Mouse (Mus musculus) heart, adult 2 months (tissue): ENCODE data around the gene Adgrv1. TPM values are rescaled to one million over a fixed set of nuclear protein-coding genes. Genes with fewer than 3 reads are reported as not detected.

Experiments used
- DNase-seq, 2 experiments: peaks; one replicate each; pipeline ENCODE4 v3.0.0; 2021
- H3K27ac ChIP-seq: fragments of 200-600 bp; 2 replicates; pipeline ENCODE4 v1.8.1; 2022
- H3K27me3 ChIP-seq: fragments of 200-500 bp; 2 replicates; pipeline ENCODE4 v1.6.1; 2012; ENCODE audit warnings: mild to moderate bottlenecking, low read length, inconsistent platforms, mixed read lengths; ENCODE audit not compliant: control insufficient read depth, insufficient read depth
- H3K36me3 ChIP-seq: fragments of 200-500 bp; 2 replicates; pipeline ENCODE4 v1.6.1; 2012; ENCODE audit warnings: low read length, inconsistent platforms; ENCODE audit not compliant: control insufficient read depth, insufficient read depth
- H3K4me1 ChIP-seq: fragments of 200-500 bp; 2 replicates; pipeline ENCODE4 v1.6.1; 2011; ENCODE audit warnings: low read length; ENCODE audit not compliant: control insufficient read depth, insufficient read depth
- H3K4me3 ChIP-seq: fragments of 200-600 bp; 2 replicates; pipeline ENCODE4 v1.8.1; 2022
- H3K79me2 ChIP-seq: fragments of 200-500 bp; replicated peaks from 2 replicates; pipeline ENCODE4 v1.6.1; 2012; ENCODE audit warnings: mild to moderate bottlenecking, inconsistent platforms, low read length, moderate library complexity, mixed read lengths; ENCODE audit not compliant: control insufficient read depth, insufficient read depth
- H3K9ac ChIP-seq: fragments of 200-500 bp; 2 replicates; pipeline ENCODE4 v1.6.1; 2012; ENCODE audit warnings: low read depth, mild to moderate bottlenecking, control low read depth, inconsistent platforms, low read length, mixed read lengths
- CTCF ChIP-seq: fragments of 200-600 bp; IDR thresholded peaks from 2 replicates; pipeline ENCODE4 v1.8.1; 2022; ENCODE audit warnings: antibody characterized with exemption, mild to moderate bottlenecking, moderate library complexity
- EP300 ChIP-seq: fragments of 200-500 bp; IDR thresholded peaks from 2 replicates; pipeline ENCODE4 v1.6.1; 2011; ENCODE audit warnings: low read depth, low read length, control low read depth; ENCODE audit not compliant: insufficient read depth
- POLR2A ChIP-seq: fragments of 200-500 bp; IDR thresholded peaks from 2 replicates; pipeline ENCODE4 v1.6.1; 2011; ENCODE audit warnings: mild to moderate bottlenecking, low read depth, low read length, control low read depth; ENCODE audit not compliant: insufficient read depth
- WGBS: fragments of 180-500 bp; shearing (Covaris S2); methylation state at CpG from one replicate; pipeline ENCODE4 v1.1.7; 2018; 5-methylcytosine and 5-hydroxymethylcytosine counted together
- intact Hi-C: fragments of 180-260 bp; cut with DNase I; formaldehyde crosslinking; loops from one replicate; pipeline ENCODE4 v1.15.1; 2025
- polyA plus RNA-seq: library from polyadenylated mRNA; depleted of rRNA; stranded (reverse); fragments of >200 nt; gene quantifications from 2 replicates; pipeline ENCODE4 v1.2.3, GENCODE M21; 2012
- total RNA-seq, 2 experiments: library from RNA; stranded (reverse); gene quantifications; 2 replicates each; pipeline ENCODE4 v1.2.3; 2021

The Adgrv1 gene
- total and polyA plus RNA-seq, 3 experiments: 0.18 to 0.30 TPM; not detected in 1

- Histone ChIP-seq H3K27me3 (no peaks in the 10 kb centered on the region; the same call in 1 of the 2 replicates), H3K79me2 (no peaks in the 10 kb centered on the region), H3K4me1 (no peaks in the 10 kb centered on the region), H3K27ac (no peak overlapping the region), H3K36me3 (no peaks in the 10 kb centered on the region), H3K4me3 (no peak overlapping the region), H3K9ac (no peak overlapping the region)
- TF ChIP-seq POLR2A (no peak), EP300 (no peak), CTCF (no peak)
- no peak for DNase-seq
- intact Hi-C loops: no loop called here
- 79% methylated on average over 9 of the region's 9 CpGs for whole genome bisulfite sequencing
Observed at GRCm38 (mm10) chr13:81596910-81597607, 35.9 kb downstream of the Adgrv1 start.

GRCm38 (mm10) chr13:81578692-81579091, 54.3 kb downstream of the Adgrv1 start:
- Histone ChIP-seq H3K27ac (no peak overlapping the region), H3K27me3 (no peaks in the 10 kb centered on the region), H3K4me3 (no peak overlapping the region), H3K79me2 (no peaks in the 10 kb centered on the region), H3K9ac (no peak overlapping the region), H3K36me3 (no peaks in the 10 kb centered on the region), H3K4me1 (no peaks in the 10 kb centered on the region)
- WGBS: 66% methylated on average over 8 of the region's 8 CpGs
- DNase-seq: no peak
- intact Hi-C loops: no loop called here
- TF ChIP-seq POLR2A (no peak), CTCF (no peak), EP300 (no peak)

GRCm38 (mm10) chr13:81570241-81570821, 62.6 kb downstream of the Adgrv1 start:
- no peak overlapping the region for H3K27ac ChIP-seq
- TF ChIP-seq EP300 (no peak), POLR2A (no peak), CTCF (no peak)
- H3K4me1 ChIP-seq: no peaks in the 10 kb centered on the region
- no peak overlapping the region for H3K4me3 ChIP-seq
- intact Hi-C loops: no loop called here
- no peaks in the 10 kb centered on the region for H3K79me2 ChIP-seq
- peak; percentile 7 to 24 for DNase-seq
- no peaks in the 10 kb centered on the region for H3K36me3 ChIP-seq
- 57% methylated on average over 12 of the region's 12 CpGs for WGBS
- no peaks in the 10 kb centered on the region for H3K27me3 ChIP-seq
- H3K9ac ChIP-seq: no peak overlapping the region

- no peaks in the 10 kb centered on the region for H3K79me2 ChIP-seq
- H3K4me1 ChIP-seq: no peaks in the 10 kb centered on the region
- 82% methylated on average over 1 of the region's 1 CpGs for WGBS
- intact Hi-C loops: no loop called here
- no peak for DNase-seq
- TF ChIP-seq POLR2A: no peak
- TF ChIP-seq EP300: no peak
- TF ChIP-seq CTCF: no peak
- H3K4me3 ChIP-seq: no peak overlapping the region
- no peaks in the 10 kb centered on the region for H3K27me3 ChIP-seq
- no peak overlapping the region for H3K27ac ChIP-seq
- no peaks in the 10 kb centered on the region for H3K36me3 ChIP-seq
- no peak overlapping the region for H3K9ac ChIP-seq
Observed at GRCm38 (mm10) chr13:81550024-81550423, 82.9 kb downstream of the Adgrv1 start.

GRCm38 (mm10) chr13:81534916-81535315, 98.0 kb downstream of the Adgrv1 start:
- 61% methylated on average over 2 of the region's 2 CpGs for WGBS

GRCm38 (mm10) chr13:81526687-81527086, 106.3 kb downstream of the Adgrv1 start:
- no peak overlapping the region for H3K9ac ChIP-seq
- no peak overlapping the region for H3K27ac ChIP-seq
- 36% methylated on average over 4 of the region's 4 CpGs for WGBS
- no peak overlapping the region for H3K4me3 ChIP-seq
- no peaks in the 10 kb centered on the region for H3K4me1 ChIP-seq
- TF ChIP-seq POLR2A (no peak), CTCF (peak; percentile 56)
- no peaks in the 10 kb centered on the region for H3K79me2 ChIP-seq
- intact Hi-C loops: loop anchor here (5.0 kb wide), 1 partner anchor 236 kb away; no protein-coding TSS in a partner anchor
- no peak for DNase-seq
- no peaks in the 10 kb centered on the region; the same call in 1 of the 2 replicates for H3K27me3 ChIP-seq
- no peaks in the 10 kb centered on the region for H3K36me3 ChIP-seq

More at GRCm38 (mm10) chr13:81534916-81535315, 98.0 kb downstream of the Adgrv1 start:
- intact Hi-C loops: no loop called here
- H3K27me3 ChIP-seq: no peaks in the 10 kb centered on the region
- H3K9ac ChIP-seq: no peak overlapping the region
- H3K79me2 ChIP-seq: no peaks in the 10 kb centered on the region
- no peak for DNase-seq
- TF ChIP-seq POLR2A: no peak
- no peak for TF ChIP-seq EP300
- TF ChIP-seq CTCF: no peak
- no peaks in the 10 kb centered on the region for H3K4me1 ChIP-seq
- no peak overlapping the region for H3K4me3 ChIP-seq
- H3K27ac ChIP-seq: no peak overlapping the region
- no peaks in the 10 kb centered on the region for H3K36me3 ChIP-seq
